Mouse (Mus musculus): ENCODE measurements around the gene Bcar1. TPM values are rescaled to one million over a fixed set of nuclear protein-coding genes. Genes with fewer than 3 reads are reported as not detected.

Gene Bcar1
- polyA plus RNA-seq, 1 experiment from 2014 or later: 52.1 TPM

GRCm38 (mm10) chr8:111745086-111745485, 1.5 kb upstream of the Bcar1 start:
- no peaks in the 10 kb centered on the region for H3K9me3 ChIP-seq (ENCODE audit: control insufficient read depth, low read length)
- WGBS: 49% methylated on average over 5 of the region's 5 CpGs
- no peaks in the 10 kb centered on the region for H3K36me3 ChIP-seq (replicated peaks; ENCODE audit: control insufficient read depth, insufficient read depth)
- peak overlapping the region; percentile 39; the same call in 1 of the 2 replicates for H3K27ac ChIP-seq
- DNase-seq (ENCODE audit: low spot score): no peak
- H3K4me1 ChIP-seq (replicated peaks; ENCODE audit: control insufficient read depth, insufficient read depth, low read length): peaks cover 50% of the 10 kb centered on the region
- 0 out of 2 replicates have a peak overlapping the region, but pooled peaks have one; percentile 22 for H3K9ac ChIP-seq
- no peaks in the 10 kb centered on the region for H3K27me3 ChIP-seq (ENCODE audit: control insufficient read depth, insufficient read depth, low read length)
- peak overlapping the region; percentile 29 for H3K4me2 ChIP-seq (replicated peaks)
- no peak overlapping the region for H3K4me3 ChIP-seq (replicated peaks; ENCODE audit: low read length)
- ATAC-seq (ENCODE audit: low FRiP score): no peak

- Histone ChIP-seq H3K36me3 (replicated peaks; ENCODE audit: control insufficient read depth, insufficient read depth) (no peaks in the 10 kb centered on the region), H3K9ac (peak overlapping the region; percentile 90), H3K27ac (peak overlapping the region; percentile 80), H3K4me3 (replicated peaks; ENCODE audit: low read length) (peak overlapping the region; percentile 90), H3K4me1 (replicated peaks; ENCODE audit: control insufficient read depth, insufficient read depth, low read length) (peaks cover 64% of the 10 kb centered on the region), H3K9me3 (ENCODE audit: control insufficient read depth, low read length) (no peaks in the 10 kb centered on the region), H3K27me3 (ENCODE audit: control insufficient read depth, insufficient read depth, low read length) (no peaks in the 10 kb centered on the region), H3K4me2 (replicated peaks) (peak overlapping the region; percentile 70)
- peak; percentile 13 for ATAC-seq (ENCODE audit: low FRiP score)
- WGBS: under 1% methylated on average over 42 of the region's 44 CpGs
- no peak for DNase-seq (ENCODE audit: low spot score)
These were observed 363 bp downstream of the Bcar1 start for GRCm38 (mm10) chr8:111743101-111743791.

- WGBS: 14% methylated on average over 11 of the region's 11 CpGs
- no peak for DNase-seq (ENCODE audit: low spot score)
- ATAC-seq (ENCODE audit: low FRiP score): no peak
These were observed 1.2 kb downstream of the Bcar1 start for GRCm38 (mm10) chr8:111742261-111743037.

GRCm38 (mm10) chr8:111741556-111741955, 2.1 kb downstream of the Bcar1 start:
- DNase-seq (ENCODE audit: low spot score) (no peak), ATAC-seq (ENCODE audit: low FRiP score) (no peak)
- WGBS: 66% methylated on average over 6 of the region's 6 CpGs

More at GRCm38 (mm10) chr8:111742261-111743037, 1.2 kb downstream of the Bcar1 start:
- peaks cover 64% of the 10 kb centered on the region for H3K4me1 ChIP-seq (replicated peaks; ENCODE audit: control insufficient read depth, insufficient read depth, low read length)
- peak overlapping the region; percentile 70 for H3K4me2 ChIP-seq (replicated peaks)
- peak overlapping the region; percentile 90 for H3K9ac ChIP-seq
- no peaks in the 10 kb centered on the region for H3K9me3 ChIP-seq (ENCODE audit: control insufficient read depth, low read length)
- peak overlapping the region; percentile 80 for H3K27ac ChIP-seq
- H3K36me3 ChIP-seq (replicated peaks; ENCODE audit: control insufficient read depth, insufficient read depth): no peaks in the 10 kb centered on the region
- no peaks in the 10 kb centered on the region for H3K27me3 ChIP-seq (ENCODE audit: control insufficient read depth, insufficient read depth, low read length)
- peak overlapping the region; percentile 90 for H3K4me3 ChIP-seq (replicated peaks; ENCODE audit: low read length)

GRCm38 (mm10) chr8:111740994-111741393, 2.6 kb downstream of the Bcar1 start:
- no peak for ATAC-seq (ENCODE audit: low FRiP score)
- WGBS: 81% methylated on average over 8 of the region's 8 CpGs
- no peak overlapping the region for H3K4me3 ChIP-seq (replicated peaks; ENCODE audit: low read length)
- H3K9me3 ChIP-seq (ENCODE audit: control insufficient read depth, low read length): no peaks in the 10 kb centered on the region
- no peak overlapping the region for H3K27ac ChIP-seq
- H3K36me3 ChIP-seq (replicated peaks; ENCODE audit: control insufficient read depth, insufficient read depth): no peaks in the 10 kb centered on the region
- peak overlapping the region; percentile 20; the same call in 1 of the 2 replicates for H3K9ac ChIP-seq
- H3K27me3 ChIP-seq (ENCODE audit: control insufficient read depth, insufficient read depth, low read length): no peaks in the 10 kb centered on the region
- H3K4me2 ChIP-seq (replicated peaks): peak overlapping the region; percentile 70
- peaks cover 76% of the 10 kb centered on the region for H3K4me1 ChIP-seq (replicated peaks; ENCODE audit: control insufficient read depth, insufficient read depth, low read length)
- DNase-seq (ENCODE audit: low spot score): no peak

More at GRCm38 (mm10) chr8:111741556-111741955, 2.1 kb downstream of the Bcar1 start:
- no peaks in the 10 kb centered on the region for H3K27me3 ChIP-seq (ENCODE audit: control insufficient read depth, insufficient read depth, low read length)
- H3K36me3 ChIP-seq (replicated peaks; ENCODE audit: control insufficient read depth, insufficient read depth): no peaks in the 10 kb centered on the region
- peak overlapping the region; percentile 90 for H3K9ac ChIP-seq
- peak overlapping the region; percentile 70 for H3K4me2 ChIP-seq (replicated peaks)
- H3K9me3 ChIP-seq (ENCODE audit: control insufficient read depth, low read length): no peaks in the 10 kb centered on the region
- H3K27ac ChIP-seq: peak overlapping the region; percentile 80; the same call in 1 of the 2 replicates
- H3K4me3 ChIP-seq (replicated peaks; ENCODE audit: low read length): peak overlapping the region; percentile 90
- H3K4me1 ChIP-seq (replicated peaks; ENCODE audit: control insufficient read depth, insufficient read depth, low read length): peaks cover 73% of the 10 kb centered on the region

- no peak for DNase-seq (ENCODE audit: low spot score)
- H3K4me2 ChIP-seq (replicated peaks): peak overlapping the region; percentile 70; the same call in 1 of the 2 replicates
- ATAC-seq (ENCODE audit: low FRiP score): no peak
- H3K27ac ChIP-seq: no peak overlapping the region
- no peak overlapping the region for H3K4me3 ChIP-seq (replicated peaks; ENCODE audit: low read length)
- WGBS: 69% methylated on average over 7 of the region's 7 CpGs
- H3K4me1 ChIP-seq (replicated peaks; ENCODE audit: control insufficient read depth, insufficient read depth, low read length): peaks cover 78% of the 10 kb centered on the region
- no peaks in the 10 kb centered on the region for H3K36me3 ChIP-seq (replicated peaks; ENCODE audit: control insufficient read depth, insufficient read depth)
- peak overlapping the region; percentile 29; the same call in 1 of the 2 replicates for H3K9ac ChIP-seq
- no peaks in the 10 kb centered on the region for H3K9me3 ChIP-seq (ENCODE audit: control insufficient read depth, low read length)
- H3K27me3 ChIP-seq (ENCODE audit: control insufficient read depth, insufficient read depth, low read length): no peaks in the 10 kb centered on the region
These were observed 3.3 kb downstream of the Bcar1 start for GRCm38 (mm10) chr8:111740301-111740711.

GRCm38 (mm10) chr8:111739604-111740003, 4.0 kb downstream of the Bcar1 start:
- Histone ChIP-seq H3K36me3 (replicated peaks; ENCODE audit: control insufficient read depth, insufficient read depth) (no peaks in the 10 kb centered on the region), H3K27me3 (ENCODE audit: control insufficient read depth, insufficient read depth, low read length) (no peaks in the 10 kb centered on the region), H3K9ac (0 out of 2 replicates have a peak overlapping the region, but pooled peaks have one; percentile 21), H3K4me2 (replicated peaks) (0 out of 2 replicates have a peak overlapping the region, but pooled peaks have one; percentile 6), H3K4me3 (replicated peaks; ENCODE audit: low read length) (no peak overlapping the region), H3K9me3 (ENCODE audit: control insufficient read depth, low read length) (no peaks in the 10 kb centered on the region), H3K4me1 (replicated peaks; ENCODE audit: control insufficient read depth, insufficient read depth, low read length) (peaks cover 78% of the 10 kb centered on the region), H3K27ac (no peak overlapping the region)
- WGBS: 43% methylated on average over 7 of the region's 7 CpGs
- DNase-seq (ENCODE audit: low spot score): no peak
- ATAC-seq (ENCODE audit: low FRiP score): no peak

- 57% methylated on average over 6 of the region's 6 CpGs for WGBS
These were observed 4.7 kb downstream of the Bcar1 start for GRCm38 (mm10) chr8:111738867-111739266.

GRCm38 (mm10) chr8:111736321-111736720, 7.3 kb downstream of the Bcar1 start:
- 13% methylated on average over 7 of the region's 7 CpGs for WGBS
- Histone ChIP-seq H3K4me3 (replicated peaks; ENCODE audit: low read length) (no peak overlapping the region), H3K27me3 (ENCODE audit: control insufficient read depth, insufficient read depth, low read length) (no peaks in the 10 kb centered on the region), H3K9me3 (ENCODE audit: control insufficient read depth, low read length) (no peaks in the 10 kb centered on the region), H3K36me3 (replicated peaks; ENCODE audit: control insufficient read depth, insufficient read depth) (no peaks in the 10 kb centered on the region), H3K4me1 (replicated peaks; ENCODE audit: control insufficient read depth, insufficient read depth, low read length) (peaks cover 84% of the 10 kb centered on the region), H3K4me2 (replicated peaks) (no peak overlapping the region), H3K9ac (no peak overlapping the region), H3K27ac (no peak overlapping the region)
- ATAC-seq (ENCODE audit: low FRiP score) (no peak), DNase-seq (ENCODE audit: low spot score) (no peak)

More at GRCm38 (mm10) chr8:111738867-111739266, 4.7 kb downstream of the Bcar1 start:
- Histone ChIP-seq H3K27ac (0 out of 2 replicates have a peak overlapping the region, but pooled peaks have one; percentile 14), H3K4me1 (replicated peaks; ENCODE audit: control insufficient read depth, insufficient read depth, low read length) (peaks cover 78% of the 10 kb centered on the region), H3K4me2 (replicated peaks) (no peak overlapping the region), H3K4me3 (replicated peaks; ENCODE audit: low read length) (no peak overlapping the region), H3K27me3 (ENCODE audit: control insufficient read depth, insufficient read depth, low read length) (no peaks in the 10 kb centered on the region), H3K9me3 (ENCODE audit: control insufficient read depth, low read length) (no peaks in the 10 kb centered on the region), H3K9ac (0 out of 2 replicates have a peak overlapping the region, but pooled peaks have one; percentile 21), H3K36me3 (replicated peaks; ENCODE audit: control insufficient read depth, insufficient read depth) (no peaks in the 10 kb centered on the region)
- ATAC-seq (ENCODE audit: low FRiP score) (no peak), DNase-seq (ENCODE audit: low spot score) (no peak)
